In genomic region chr9:21167140-21168097, GRCm38 (mm10) we compare ENCODE assay signal across 8 mouse cellular contexts. TPM values are rescaled to one million over a fixed set of nuclear protein-coding genes. Genes with fewer than 3 reads are reported as not detected.
DNase-seq lines count a peak whose midpoint lies in the region; ATAC-seq and TF ChIP-seq lines count a peak whose summit lies in the region.

No protein-coding gene starts in this region.

- DNase-seq in heart, adult 2 months: peak; percentile 53 to 57
- DNase-seq in heart, postnatal 25 days (ENCODE audit: low spot score): no peak
- DNase-seq in kidney, adult 8-10 months: peak; percentile 48 to 66
- peak; percentile 78 for DNase-seq in lung, postnatal 0 days (ENCODE audit: low spot score)
- DNase-seq in thymus, postnatal 14 days: peak; percentile 48
- DNase-seq in left cerebral cortex, postnatal 25 days (ENCODE audit: low spot score in 2 of 2): no peak
- DNase-seq in cerebellum, postnatal 36 days: no peak

- H3K27ac ChIP-seq in heart, adult 2 months: peak overlapping the region; percentile 92
- no peak overlapping the region for H3K27ac ChIP-seq in forebrain, embryonic 13.5 days
- peak overlapping the region; percentile 86 for H3K27ac ChIP-seq in lung, postnatal 0 days (ENCODE audit: low read length)

- 0 out of 2 replicates have a peak overlapping the region, but pooled peaks have one; percentile 30 for H3K4me2 ChIP-seq in forebrain, embryonic 13.5 days
- H3K4me2 ChIP-seq in lung, postnatal 0 days (replicated peaks; ENCODE audit: low read depth, low read length): peak overlapping the region; percentile 80

- intact Hi-C loops in heart, adult 2 months (cut with DNase I): loop anchor here (1.0 kb wide), 1 partner anchor 14 kb away; no protein-coding TSS in a partner anchor
- intact Hi-C loops in heart, postnatal 25 days (cut with DNase I): no loop called here
- intact Hi-C loops in left cerebral cortex, postnatal 25 days (cut with DNase I): loop anchor here (1.0 to 5.0 kb wide), 2 partner anchors 15 to 70 kb away; partner anchors contain the start of gene Keap1

- H3K4me1 ChIP-seq in heart, adult 2 months (ENCODE audit: control insufficient read depth, insufficient read depth, low read length): peaks cover 16% of the 10 kb centered on the region
- H3K4me1 ChIP-seq in forebrain, embryonic 13.5 days: peaks cover 39% of the 10 kb centered on the region
- peaks cover 21% of the 10 kb centered on the region for H3K4me1 ChIP-seq in lung, postnatal 0 days (ENCODE audit: insufficient read depth, low read depth, low read length)

- no peak for TF ChIP-seq POLR2A in heart, adult 2 months (IDR thresholded peaks at IDR 0.05; ENCODE audit: insufficient read depth, low read depth, low read length)

- TF ChIP-seq EP300 in heart, adult 2 months (IDR thresholded peaks at IDR 0.05; ENCODE audit: insufficient read depth, low read depth, low read length): no peak
- no peak for TF ChIP-seq EP300 in lung, postnatal 0 days (IDR thresholded peaks at IDR 0.05)

- no peaks in the 10 kb centered on the region for H3K36me3 ChIP-seq in heart, adult 2 months (ENCODE audit: control insufficient read depth, insufficient read depth, low read length)
- H3K36me3 ChIP-seq in forebrain, embryonic 13.5 days (ENCODE audit: poor library complexity, severe bottlenecking): no peaks in the 10 kb centered on the region
- no peaks in the 10 kb centered on the region for H3K36me3 ChIP-seq in lung, postnatal 0 days (ENCODE audit: insufficient read depth, low read length)

- WGBS in heart, adult 2 months: 47% methylated on average over 10 of the region's 10 CpGs
- WGBS in forebrain, embryonic 13.5 days: 67% methylated on average over 10 of the region's 10 CpGs
- WGBS in lung, postnatal 0 days: 51% methylated on average over 10 of the region's 10 CpGs

- no peak for TF ChIP-seq CTCF in heart, adult 2 months (IDR thresholded peaks at IDR 0.05)
- peak; percentile 24; the same call in 1 of the 2 replicates for TF ChIP-seq CTCF in lung, postnatal 0 days (IDR thresholded peaks at IDR 0.05)

- no peaks in the 10 kb centered on the region for H3K27me3 ChIP-seq in heart, adult 2 months (ENCODE audit: control insufficient read depth, insufficient read depth, low read length)
- H3K27me3 ChIP-seq in forebrain, embryonic 13.5 days: peaks cover 63% of the 10 kb centered on the region
- peaks cover 30% of the 10 kb centered on the region for H3K27me3 ChIP-seq in lung, postnatal 0 days (replicated peaks; ENCODE audit: insufficient read depth, low read length)

- peak overlapping the region; percentile 66 for H3K4me3 ChIP-seq in heart, adult 2 months
- H3K4me3 ChIP-seq in forebrain, embryonic 13.5 days: no peak overlapping the region
- H3K4me3 ChIP-seq in lung, postnatal 0 days (ENCODE audit: low read depth, low read length): peak overlapping the region; percentile 30

- ATAC-seq in forebrain, embryonic 13.5 days: no peak
- ATAC-seq in lung, postnatal 0 days: peak; percentile 29; the same call in 1 of the 2 replicates

- H3K9ac ChIP-seq in heart, adult 2 months (ENCODE audit: low read depth, low read length): peak overlapping the region; percentile 31
- H3K9ac ChIP-seq in forebrain, embryonic 13.5 days: no peak overlapping the region
- H3K9ac ChIP-seq in lung, postnatal 0 days (replicated peaks; ENCODE audit: low read depth): peak overlapping the region; percentile 6; the same call in 1 of the 2 replicates

- no peaks in the 10 kb centered on the region for H3K79me2 ChIP-seq in heart, adult 2 months (replicated peaks; ENCODE audit: control insufficient read depth, insufficient read depth, low read length)

- H3K9me3 ChIP-seq in forebrain, embryonic 13.5 days (replicated peaks): no peaks in the 10 kb centered on the region
- no peaks in the 10 kb centered on the region for H3K9me3 ChIP-seq in lung, postnatal 0 days (ENCODE audit: low read length)

RNA-seq across cellular contexts. Expression of gene Pde4a, which starts 1.9 kb away (rescaled TPM):
- total RNA-seq in heart, adult 2 months (2021): 10 to 100 TPM; 58.9 to 60.0 TPM
- polyA plus RNA-seq in heart, adult 2 months (2012; rRNA removed): 57.2 and 68.9 TPM in 2 replicates
- total RNA-seq in heart, postnatal 25 days (2021): 10 to 100 TPM; 47.1 to 51.6 TPM
- 15.7 TPM in 2 replicates for polyA plus RNA-seq in forebrain, embryonic 13.5 days (2015; fragmentation: Nextera tagmentation; extraction: Ambion mirVana)
- polyA plus RNA-seq in lung, postnatal 0 days (2015; fragmentation: Nextera tagmentation; extraction: Ambion mirVana): 3.9 and 4.7 TPM in 2 replicates
- 10 to 100 TPM; 88.9 to 94.4 TPM for total RNA-seq in left cerebral cortex, postnatal 25 days (2021)

RNA-seq across cellular contexts. Expression of gene Cdc37, which starts 17.6 kb away (rescaled TPM):
- total RNA-seq in heart, adult 2 months (2021): 100 to 1,000 TPM; 150 to 162 TPM
- 62.3 and 96.1 TPM in 2 replicates for polyA plus RNA-seq in heart, adult 2 months (2012; rRNA removed)
- 100 to 1,000 TPM; 158 to 160 TPM for total RNA-seq in heart, postnatal 25 days (2021)
- polyA plus RNA-seq in forebrain, embryonic 13.5 days (2015; fragmentation: Nextera tagmentation; extraction: Ambion mirVana): 229 and 232 TPM in 2 replicates
- polyA plus RNA-seq in lung, postnatal 0 days (2015; fragmentation: Nextera tagmentation; extraction: Ambion mirVana): 165 and 171 TPM in 2 replicates
- total RNA-seq in left cerebral cortex, postnatal 25 days (2021): 100 to 1,000 TPM; 144 to 153 TPM

RNA-seq across cellular contexts. Expression of gene Tyk2, which starts 36.4 kb away (rescaled TPM):
- total RNA-seq in heart, adult 2 months (2021): 1 to 10 TPM; 7.3 to 8.1 TPM
- polyA plus RNA-seq in heart, adult 2 months (2012; rRNA removed): 13.5 and 13.7 TPM in 2 replicates
- 1 to 10 TPM; 8.5 to 8.6 TPM for total RNA-seq in heart, postnatal 25 days (2021)
- 9.1 and 11.3 TPM in 2 replicates for polyA plus RNA-seq in forebrain, embryonic 13.5 days (2015; fragmentation: Nextera tagmentation; extraction: Ambion mirVana)
- polyA plus RNA-seq in lung, postnatal 0 days (2015; fragmentation: Nextera tagmentation; extraction: Ambion mirVana): 10.9 and 12.5 TPM in 2 replicates
- total RNA-seq in left cerebral cortex, postnatal 25 days (2021): 10 to 100 TPM; 11.6 to 12.7 TPM

Comparison
In these comparisons a context has a peak if more than half of its experiments do, and no peak if none do; other contexts are left out.
1. DNase-seq: peak in heart, adult 2 months (2 of 2), kidney, adult 8-10 months (2 of 2), lung, postnatal 0 days (single experiment) and thymus, postnatal 14 days (single experiment); none in heart, postnatal 25 days (single experiment), left cerebral cortex, postnatal 25 days (0 of 2) and cerebellum, postnatal 36 days (0 of 2).